Mouse (Mus musculus) layer of hippocampus, postnatal 14 days (tissue): ENCODE measurements around the gene Tamm41. TPM values are rescaled to one million over a fixed set of nuclear protein-coding genes. Genes with fewer than 3 reads are reported as not detected.

Experiments
- DNase-seq, 2 experiments: peaks; one replicate each; pipeline ENCODE4 v3.0.0; 2021 to 2022; ENCODE audit warnings: low spot score in 2 of 2, mixed read lengths in 1 of 2
- total RNA-seq, 2 experiments: library from RNA; stranded (reverse); gene quantifications; 2 replicates each; pipeline ENCODE4 v1.2.3; 2021

Tamm41 gene
- total RNA-seq, 2 experiments from 2014 or later = 19.9 to 21.2 TPM

- peak in 1 of 2 experiments; percentile 71 for DNase-seq
Observed at GRCm38 (mm10) chr6:115029248-115029647, 8.4 kb downstream of the Tamm41 start.

- no peak for DNase-seq
Observed at GRCm38 (mm10) chr6:115027485-115027992, 10.1 kb downstream of the Tamm41 start.

GRCm38 (mm10) chr6:115022876-115023275 is 14.8 kb downstream of the Tamm41 start:
- DNase-seq = no peak

GRCm38 (mm10) chr6:115015461-115015860 is 22.2 kb downstream of the Tamm41 start:
- DNase-seq = no peak

DNA sequence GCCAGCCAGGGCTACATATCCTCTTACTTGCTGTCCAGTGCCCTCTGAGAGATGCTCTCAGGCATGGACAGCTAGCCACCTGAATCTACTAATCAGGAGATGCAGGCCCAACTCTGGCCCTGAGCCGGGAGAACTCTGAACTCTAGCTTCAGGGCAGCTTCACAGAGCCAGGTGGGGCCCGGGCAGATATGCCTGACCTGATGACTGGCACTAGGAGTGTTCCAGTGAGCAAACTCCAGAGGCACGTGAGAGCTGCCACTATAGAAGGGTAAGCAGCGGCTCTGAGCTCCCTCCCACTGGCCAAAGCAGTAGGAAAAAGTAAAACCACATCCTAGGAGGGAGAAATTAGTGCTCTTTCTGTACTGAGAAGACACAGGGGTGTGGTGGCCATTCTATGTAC is 24.1 kb downstream of the Tamm41 start:
- no peak for DNase-seq

DNA sequence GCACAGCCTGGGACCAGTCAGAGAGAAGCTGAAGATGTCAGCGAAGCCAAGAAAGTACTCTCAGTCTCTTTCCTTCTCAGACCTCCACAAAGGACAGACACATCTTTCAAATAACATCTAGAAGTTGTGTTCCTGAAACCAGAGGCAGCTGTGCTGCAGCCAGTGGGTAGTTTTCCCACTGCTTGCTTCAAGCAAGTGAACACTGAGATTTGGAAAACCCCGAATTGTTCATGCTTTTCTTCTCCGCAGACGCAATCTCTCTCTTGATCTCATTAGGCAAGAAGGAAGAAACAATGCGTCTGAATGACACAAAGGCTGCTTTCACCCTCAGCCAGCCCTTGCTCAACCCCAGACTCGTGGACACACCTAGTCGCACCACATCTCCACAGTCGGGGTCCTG is 25.9 kb downstream of the Tamm41 start:
- no peak for DNase-seq

- DNase-seq = no peak
Observed at GRCm38 (mm10) chr6:115010815-115011214, 26.9 kb downstream of the Tamm41 start.

GRCm38 (mm10) chr6:115010304-115010703 is 27.4 kb downstream of the Tamm41 start:
- no peak for DNase-seq

DNA sequence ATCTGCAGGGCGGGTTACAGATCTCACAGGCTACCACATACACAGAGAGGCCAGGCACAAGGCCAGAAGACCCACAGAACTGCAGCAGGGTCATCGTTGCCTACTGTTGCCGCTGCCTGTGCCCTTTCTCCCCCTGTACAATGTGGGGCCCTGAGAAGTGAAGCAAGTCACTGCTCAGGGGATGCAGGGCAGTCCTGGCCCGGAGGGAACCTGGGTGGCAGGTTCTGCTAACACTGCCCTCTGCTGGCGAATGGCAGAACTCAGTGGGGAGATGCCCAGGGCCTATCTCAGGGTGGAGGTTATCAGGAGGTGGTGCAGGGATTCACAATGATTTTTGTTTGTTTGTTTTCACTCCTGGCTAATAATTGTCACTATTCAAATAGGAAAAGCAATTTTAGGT is 29.9 kb downstream of the Tamm41 start:
- DNase-seq = peak; percentile 76 to 77

GRCm38 (mm10) chr6:115006948-115007347 is 30.7 kb downstream of the Tamm41 start:
- no peak for DNase-seq

- no peak for DNase-seq
Observed at GRCm38 (mm10) chr6:115006065-115006464, 31.6 kb downstream of the Tamm41 start.

- DNase-seq = peak; percentile 42 to 53
Observed at GRCm38 (mm10) chr6:115005351-115005890, 32.3 kb downstream of the Tamm41 start.

- DNase-seq = peak; percentile 75 to 81
Observed at GRCm38 (mm10) chr6:115004636-115005035, 33.0 kb downstream of the Tamm41 start.

DNA sequence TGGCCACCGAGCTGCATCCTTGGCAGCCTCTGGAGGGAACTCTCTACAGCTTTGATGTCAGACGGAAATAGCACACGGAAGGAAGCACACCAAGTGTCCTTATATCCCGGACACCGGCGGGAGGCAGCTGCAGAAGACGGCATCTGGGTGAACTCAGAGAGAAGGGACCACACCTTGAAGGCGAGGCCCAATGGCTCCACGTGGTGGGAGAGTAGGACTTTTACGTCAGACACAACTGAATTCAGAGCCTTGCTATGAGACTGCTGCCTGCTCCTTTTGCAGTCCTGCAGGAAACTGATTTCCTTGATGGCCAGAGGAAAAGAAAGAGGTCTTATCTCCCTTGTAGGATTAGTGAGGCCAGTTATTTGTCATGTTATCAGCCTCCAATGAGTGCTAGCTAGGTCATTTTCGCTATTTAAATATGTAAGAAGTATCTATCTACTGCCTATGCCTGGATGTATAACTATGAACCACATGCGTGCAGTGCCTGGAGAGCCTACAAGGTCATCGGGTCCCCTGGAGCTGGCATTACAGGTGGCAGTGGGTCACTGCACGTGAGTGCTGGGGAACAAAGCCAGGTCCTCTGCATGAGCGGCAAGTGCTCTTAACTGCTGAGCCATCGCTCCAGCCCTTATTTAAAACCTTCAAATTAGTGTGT is 39.2 kb downstream of the Tamm41 start:
- DNase-seq = no peak

DNA sequence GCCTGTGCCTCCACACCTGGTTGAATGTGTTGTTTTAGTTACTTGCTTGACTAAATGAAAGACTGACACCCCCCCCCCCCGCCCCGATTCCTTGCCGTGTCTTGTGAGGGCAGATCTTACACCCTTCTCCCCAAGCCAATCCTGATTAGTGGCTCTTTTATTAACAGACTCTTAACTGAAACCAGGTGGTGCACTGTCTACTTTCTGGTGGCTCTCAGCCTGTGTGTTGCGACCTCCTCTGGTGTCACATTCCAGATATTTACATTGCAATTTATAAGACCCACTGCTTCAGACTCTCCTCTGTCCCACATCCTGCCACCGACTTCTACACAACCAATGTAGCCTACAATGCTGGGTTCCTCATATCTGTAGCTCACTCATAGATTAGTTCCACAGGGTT is 40.2 kb downstream of the Tamm41 start:
- no peak for DNase-seq

GRCm38 (mm10) chr6:114996910-114997309 is 40.8 kb downstream of the Tamm41 start:
- DNase-seq = no peak

DNA sequence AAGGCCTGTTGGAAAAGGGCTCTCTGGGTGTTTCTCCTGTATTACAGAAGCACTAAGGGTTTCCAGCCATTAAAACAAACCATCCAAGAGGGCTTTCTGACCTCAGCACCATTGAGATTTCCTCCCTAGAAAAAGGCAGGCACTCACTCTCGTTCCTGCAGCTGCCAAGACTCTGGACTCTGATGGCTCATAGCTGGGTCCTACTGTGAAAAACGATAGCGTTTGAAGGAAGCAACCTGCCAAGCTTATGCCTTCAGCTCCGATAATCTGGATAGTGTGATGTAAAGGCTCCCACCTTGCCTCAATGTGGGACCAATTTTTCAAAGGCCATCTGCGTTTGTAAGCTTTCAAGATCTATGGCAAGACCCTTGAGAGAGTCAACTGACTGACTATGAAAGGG is 43.6 kb downstream of the Tamm41 start:
- DNase-seq = no peak

DNA sequence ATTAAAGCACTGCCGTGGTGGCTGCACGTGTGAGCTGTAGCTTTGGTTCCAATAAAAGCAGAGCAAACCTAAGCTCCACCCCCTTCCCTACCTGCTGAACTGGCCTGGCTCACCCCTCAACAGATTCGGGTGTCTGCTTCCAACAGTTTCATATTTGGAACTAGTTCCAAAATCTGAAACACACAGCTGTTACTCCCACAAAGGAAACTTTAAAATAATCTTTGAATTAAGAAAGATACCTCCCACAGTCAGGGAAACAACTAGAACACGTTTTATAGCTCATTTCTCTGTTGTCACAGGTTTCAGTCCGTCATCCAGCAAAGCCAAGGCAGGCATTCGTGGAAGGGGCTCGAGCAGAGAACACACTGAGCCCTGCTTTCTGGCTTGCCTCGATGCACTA is 44.0 kb downstream of the Tamm41 start:
- DNase-seq = peak in 1 of 2 experiments; percentile 29

GRCm38 (mm10) chr6:114991909-114992308 is 45.8 kb downstream of the Tamm41 start:
- DNase-seq = no peak

- no peak for DNase-seq
Observed at GRCm38 (mm10) chr6:114988619-114988980, 49.1 kb downstream of the Tamm41 start.

DNA sequence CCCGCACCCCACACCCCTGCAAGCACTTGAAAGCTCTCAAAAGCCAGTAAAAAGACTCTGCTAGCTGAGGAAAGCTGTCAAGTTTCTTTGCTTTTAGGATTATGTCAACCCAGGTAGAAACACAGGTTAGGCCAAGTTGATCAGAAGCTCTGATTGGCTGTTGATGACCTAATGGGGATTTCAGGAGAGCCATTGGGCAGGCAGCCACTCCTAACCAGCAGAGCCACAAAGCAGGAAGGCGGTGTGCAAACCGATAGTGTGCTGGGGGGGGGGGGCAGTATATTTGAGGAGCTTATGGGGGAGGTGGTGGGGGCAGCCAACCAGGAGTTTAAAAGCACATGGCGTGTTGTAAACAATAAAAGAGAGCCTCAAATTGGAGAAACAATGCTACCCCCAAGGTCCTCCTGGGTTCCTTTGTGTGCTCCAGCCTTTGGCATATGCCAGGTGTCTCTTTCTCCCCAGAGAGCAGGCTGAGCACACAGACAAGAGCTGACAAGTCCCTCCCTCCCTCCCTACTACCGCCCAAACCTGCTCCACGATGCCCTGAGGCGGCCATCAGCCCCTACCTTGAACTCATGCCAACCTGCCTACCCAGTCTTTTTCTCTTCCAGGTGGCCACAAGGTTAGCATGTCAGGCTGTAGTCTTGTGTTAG is 49.6 kb downstream of the Tamm41 start:
- DNase-seq = no peak

DNA sequence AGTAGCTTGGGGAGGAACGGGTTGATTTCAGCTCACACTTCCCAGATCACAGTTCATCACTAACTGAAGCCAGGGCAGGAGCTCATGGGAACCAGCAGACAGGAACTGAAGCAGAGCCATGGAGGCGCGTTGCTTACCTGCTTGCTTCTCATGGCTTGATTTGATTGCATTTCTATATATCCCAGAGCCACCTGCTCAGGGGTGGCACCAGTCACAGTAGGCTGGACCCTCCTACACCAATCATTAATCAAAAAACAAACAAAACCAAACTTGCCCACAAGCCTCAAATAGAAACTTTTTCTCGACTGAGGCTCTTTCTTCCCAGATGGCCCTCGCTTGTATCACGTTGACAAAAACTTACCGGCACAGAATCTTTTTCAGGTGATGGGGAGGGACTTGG is 55.0 kb downstream of the Tamm41 start:
- no peak for DNase-seq

DNA sequence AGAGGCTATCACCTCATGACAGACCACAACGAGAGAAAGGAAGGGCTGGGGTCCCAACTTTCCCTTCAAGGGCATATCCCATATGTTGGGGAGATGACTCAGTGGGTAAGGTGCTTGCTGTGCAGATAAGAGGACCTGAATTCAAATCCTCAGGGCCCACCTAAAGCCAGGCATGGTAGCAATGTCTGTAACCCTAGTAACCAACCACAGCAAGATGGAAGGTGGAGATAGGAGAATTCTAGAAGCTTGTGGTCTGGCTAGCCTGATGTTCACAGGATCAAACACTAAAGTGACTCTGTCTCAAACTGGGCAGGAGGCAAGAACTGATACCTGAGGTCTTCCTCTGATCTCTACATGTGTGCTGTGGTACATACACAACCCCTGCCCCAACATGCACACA is 58.0 kb downstream of the Tamm41 start:
- DNase-seq = no peak
